Mouse (Mus musculus) hindbrain, embryonic 11.5 days (tissue): ENCODE results near the gene Chmp2a. TPM values are rescaled to one million over a fixed set of nuclear protein-coding genes. Genes with fewer than 3 reads are reported as not detected.
A peak's percentile ranks its signal among the peaks of the same experiment; 100 is the strongest.

Source experiments
- ATAC-seq: fragments of 200-750 bp; cut with Nextera tagmentation; 2 replicates; pipeline ENCODE4 v1.8.0; 2017; ENCODE audit warnings: mild to moderate bottlenecking, moderate TSS enrichment, moderate library complexity; ENCODE audit not compliant: low FRiP score
- DNase-seq: peaks from one replicate; pipeline ENCODE4 v3.0.0-alpha.2; 2015; ENCODE audit warnings: low spot score
- H3K27ac ChIP-seq: fragments of 300-500 bp; sonication (generic); 2 replicates; pipeline ENCODE4 v1.5.1; 2014; ENCODE audit warnings: mild to moderate bottlenecking, low read depth, low read length
- H3K27me3 ChIP-seq: fragments of 300-500 bp; sonication (generic); 2 replicates; pipeline ENCODE4 v1.6.1; 2014; ENCODE audit warnings: mild to moderate bottlenecking, low read length, moderate library complexity, mixed read lengths; ENCODE audit not compliant: control insufficient read depth, insufficient read depth
- H3K36me3 ChIP-seq: fragments of 300-500 bp; sonication (generic); 2 replicates; pipeline ENCODE4 v1.6.1; 2014; ENCODE audit warnings: mild to moderate bottlenecking, low read length, moderate library complexity, mixed read lengths; ENCODE audit not compliant: control insufficient read depth, insufficient read depth
- H3K4me1 ChIP-seq: fragments of 300-500 bp; sonication (generic); replicated peaks from 2 replicates; pipeline ENCODE4 v1.6.1; 2014; ENCODE audit warnings: low read length, mixed read lengths; ENCODE audit not compliant: control insufficient read depth, insufficient read depth
- H3K4me2 ChIP-seq: fragments of 300-500 bp; sonication (generic); replicated peaks from 2 replicates; pipeline ENCODE4 v1.6.1; 2014; ENCODE audit warnings: mild to moderate bottlenecking, low read depth, low read length
- H3K4me3 ChIP-seq: fragments of 300-500 bp; sonication (generic); 2 replicates; pipeline ENCODE4 v1.5.1; 2014; ENCODE audit warnings: low read depth, low read length
- H3K9ac ChIP-seq: fragments of 300-500 bp; sonication (generic); 2 replicates; pipeline ENCODE4 v1.6.1; 2014; ENCODE audit warnings: low read depth, low read length
- H3K9me3 ChIP-seq: fragments of 300-500 bp; sonication (generic); 2 replicates; pipeline ENCODE4 v1.6.1; 2016; ENCODE audit warnings: low read length; ENCODE audit not compliant: control insufficient read depth
- WGBS: fragments of 180-500 bp; shearing (Covaris S2); extraction: QIAGEN DNeasy Blood & Tissue Kit; methylation state at CpG from one replicate; pipeline ENCODE4 v1.1.7; 2014; 5-methylcytosine and 5-hydroxymethylcytosine counted together
- polyA plus RNA-seq: library from polyadenylated mRNA; unstranded; fragments of >200 nt; fragmentation: Nextera tagmentation; extraction: Ambion mirVana; gene quantifications from 2 replicates; pipeline ENCODE4 v1.2.1, GENCODE M21; 2014

Gene Chmp2a
- polyA plus RNA-seq, 1 experiment from 2014 or later: 157 TPM

GRCm38 (mm10) chr7:13038621-13039169 is 4.1 kb upstream of the Chmp2a start:
- no peak for ATAC-seq
- Histone ChIP-seq H3K4me2 (peak overlapping the region; percentile 71), H3K9ac (peak overlapping the region; percentile 87), H3K36me3 (0 out of 2 replicates have a peak, but pooled peaks cover 2% of the 10 kb centered on the region), H3K27me3 (peaks cover 20% of the 10 kb centered on the region), H3K4me1 (peaks cover 13% of the 10 kb centered on the region; the same call in 1 of the 2 replicates), H3K4me3 (peak overlapping the region; percentile 68), H3K27ac (peak overlapping the region; percentile 98), H3K9me3 (no peaks in the 10 kb centered on the region)
- 27% methylated on average over 15 of the region's 15 CpGs for WGBS
- no peak for DNase-seq

GRCm38 (mm10) chr7:13037901-13038555 is 3.4 kb upstream of the Chmp2a start, which contains the start of gene Ube2m:
Gene Ube2m (minus strand): TSS chr7:13038275.
- H3K4me2 ChIP-seq: peak within 1 kb of the TSS; percentile 76
- H3K4me1 ChIP-seq: peaks cover 14% of the 10 kb centered on the region; the same call in 1 of the 2 replicates
- peaks cover 13% of the 10 kb centered on the region for H3K27me3 ChIP-seq
- H3K9ac ChIP-seq: peak within 1 kb of the TSS; percentile 87
- H3K9me3 ChIP-seq: no peaks in the 10 kb centered on the region
- 0 out of 2 replicates have a peak, but pooled peaks cover 2% of the 10 kb centered on the region for H3K36me3 ChIP-seq
- DNase-seq (peak; percentile 100), ATAC-seq (peak; percentile 92)
- WGBS: under 1% methylated on average over 32 of the region's 65 CpGs
- peak within 1 kb of the TSS; percentile 98 for H3K27ac ChIP-seq
- peak within 1 kb of the TSS; percentile 68 for H3K4me3 ChIP-seq

- no peaks in the 10 kb centered on the region for H3K9me3 ChIP-seq
- no peak for DNase-seq
- H3K36me3 ChIP-seq: 0 out of 2 replicates have a peak, but pooled peaks cover 2% of the 10 kb centered on the region
- H3K9ac ChIP-seq: peak overlapping the region; percentile 87
- H3K4me1 ChIP-seq: peaks cover 14% of the 10 kb centered on the region; the same call in 1 of the 2 replicates
- H3K4me2 ChIP-seq: peak overlapping the region; percentile 76
- 0% methylated on average over 32 of the region's 33 CpGs for WGBS
- peaks cover 6% of the 10 kb centered on the region for H3K27me3 ChIP-seq
- peak overlapping the region; percentile 98 for H3K27ac ChIP-seq
- peak overlapping the region; percentile 68 for H3K4me3 ChIP-seq
- ATAC-seq: peak; percentile 10; the same call in 1 of the 2 replicates
These were observed 2.8 kb upstream of the Chmp2a start for GRCm38 (mm10) chr7:13037366-13037765.

GRCm38 (mm10) chr7:13036806-13037205 is 2.2 kb upstream of the Chmp2a start:
- no peak overlapping the region for H3K27ac ChIP-seq
- 51% methylated on average over 4 of the region's 4 CpGs for WGBS
- no peak for DNase-seq
- H3K9ac ChIP-seq: peak overlapping the region; percentile 87
- H3K4me1 ChIP-seq: peaks cover 14% of the 10 kb centered on the region; the same call in 1 of the 2 replicates
- peaks cover 6% of the 10 kb centered on the region; the same call in 1 of the 2 replicates for H3K36me3 ChIP-seq
- no peak for ATAC-seq
- H3K27me3 ChIP-seq: peaks cover under 1% of the 10 kb centered on the region
- H3K4me3 ChIP-seq: peak overlapping the region; percentile 68
- no peaks in the 10 kb centered on the region for H3K9me3 ChIP-seq
- peak overlapping the region; percentile 76 for H3K4me2 ChIP-seq

GRCm38 (mm10) chr7:13035211-13035855 is 726 bp upstream of the Chmp2a start:
- Histone ChIP-seq H3K4me2 (peak overlapping the region; percentile 82; the same call in 1 of the 2 replicates), H3K4me3 (peak overlapping the region; percentile 57; the same call in 1 of the 2 replicates), H3K27ac (peak overlapping the region; percentile 91; the same call in 1 of the 2 replicates), H3K9me3 (no peaks in the 10 kb centered on the region), H3K36me3 (peaks cover 8% of the 10 kb centered on the region), H3K4me1 (peaks cover 14% of the 10 kb centered on the region; the same call in 1 of the 2 replicates), H3K27me3 (no peaks in the 10 kb centered on the region), H3K9ac (no peak overlapping the region)
- no peak for DNase-seq
- WGBS: 88% methylated on average over 17 of the region's 17 CpGs
- peak; percentile 3 for ATAC-seq

GRCm38 (mm10) chr7:13033451-13034147 is 1.0 kb downstream of the Chmp2a start:
- WGBS: 51% methylated on average over 13 of the region's 13 CpGs
- H3K4me1 ChIP-seq: peaks cover 11% of the 10 kb centered on the region; the same call in 1 of the 2 replicates

GRCm38 (mm10) chr7:13032541-13032940 is 2.1 kb downstream of the Chmp2a start:
- ATAC-seq: no peak

More at GRCm38 (mm10) chr7:13033451-13034147, 1.0 kb downstream of the Chmp2a start:
- Histone ChIP-seq H3K36me3 (peaks cover 21% of the 10 kb centered on the region), H3K4me2 (peak overlapping the region; percentile 82), H3K9ac (peak overlapping the region; percentile 66; the same call in 1 of the 2 replicates), H3K4me3 (peak overlapping the region; percentile 57), H3K27ac (peak overlapping the region; percentile 91), H3K27me3 (no peaks in the 10 kb centered on the region), H3K9me3 (no peaks in the 10 kb centered on the region)
- DNase-seq (no peak), ATAC-seq (no peak)

GRCm38 (mm10) chr7:13031983-13032382 is 2.6 kb downstream of the Chmp2a start:
- Histone ChIP-seq H3K27me3 (no peaks in the 10 kb centered on the region), H3K9ac (no peak overlapping the region), H3K4me2 (no peak overlapping the region), H3K36me3 (peaks cover 32% of the 10 kb centered on the region), H3K4me1 (peaks cover 11% of the 10 kb centered on the region; the same call in 1 of the 2 replicates), H3K4me3 (no peak overlapping the region), H3K27ac (no peak overlapping the region), H3K9me3 (no peaks in the 10 kb centered on the region)
- WGBS: 92% methylated on average over 2 of the region's 2 CpGs
- ATAC-seq (no peak), DNase-seq (no peak)

More at GRCm38 (mm10) chr7:13032541-13032940, 2.1 kb downstream of the Chmp2a start:
- Histone ChIP-seq H3K4me2 (no peak overlapping the region), H3K9me3 (no peaks in the 10 kb centered on the region), H3K4me3 (no peak overlapping the region), H3K9ac (no peak overlapping the region), H3K4me1 (peaks cover 11% of the 10 kb centered on the region; the same call in 1 of the 2 replicates), H3K27ac (no peak overlapping the region), H3K27me3 (no peaks in the 10 kb centered on the region), H3K36me3 (peaks cover 31% of the 10 kb centered on the region)
- DNase-seq: no peak
- 92% methylated on average over 7 of the region's 7 CpGs for WGBS
